Mouse (Mus musculus) small intestine, adult 2 months (tissue): ENCODE results near the gene Ccl2. TPM values are rescaled to one million over a fixed set of nuclear protein-coding genes. Genes with fewer than 3 reads are reported as not detected.

ENCODE experiments used
- H3K27ac ChIP-seq: fragments of 200-500 bp; 2 replicates; pipeline ENCODE4 v1.5.1; 2012; ENCODE audit warnings: low read depth, low read length, control low read depth, inconsistent platforms; ENCODE audit not compliant: insufficient read depth
- H3K27me3 ChIP-seq: fragments of 200-500 bp; 2 replicates; pipeline ENCODE4 v1.6.1; 2012; ENCODE audit warnings: mild to moderate bottlenecking, moderate library complexity, low read length, inconsistent platforms; ENCODE audit not compliant: control insufficient read depth, insufficient read depth
- H3K36me3 ChIP-seq: fragments of 200-500 bp; 2 replicates; pipeline ENCODE4 v1.6.1; 2012; ENCODE audit warnings: mild to moderate bottlenecking, low read length, control low read depth, inconsistent platforms; ENCODE audit not compliant: control insufficient read depth, insufficient read depth
- H3K4me1 ChIP-seq: fragments of 200-500 bp; 2 replicates; pipeline ENCODE4 v1.6.1; 2012; ENCODE audit warnings: low read length, inconsistent platforms, mixed read lengths; ENCODE audit not compliant: control insufficient read depth, insufficient read depth, insufficient read length
- H3K4me3 ChIP-seq: fragments of 200-500 bp; 2 replicates; pipeline ENCODE4 v1.5.1; 2012; ENCODE audit warnings: low read depth, mild to moderate bottlenecking, control low read depth, inconsistent platforms, low read length, moderate library complexity
- CTCF ChIP-seq: fragments of 200-500 bp; IDR thresholded peaks from 2 replicates; pipeline ENCODE4 v1.5.1; 2012; ENCODE audit warnings: low read depth, mild to moderate bottlenecking, control low read depth, inconsistent platforms, low read length, moderate library complexity, mixed read lengths; ENCODE audit not compliant: insufficient replicate concordance, insufficient read length; ENCODE audit errors: extremely low read depth
- POLR2A ChIP-seq: fragments of 200-500 bp; IDR thresholded peaks from 2 replicates; pipeline ENCODE4 v1.6.1; 2012; ENCODE audit warnings: low read depth, mild to moderate bottlenecking, control low read depth, inconsistent platforms, low read length, moderate library complexity
- WGBS: fragments of 180-500 bp; shearing (Covaris S2); methylation state at CpG from one replicate; pipeline ENCODE4 v1.1.7; 2018; 5-methylcytosine and 5-hydroxymethylcytosine counted together
- polyA plus RNA-seq: library from polyadenylated mRNA; depleted of rRNA; stranded (reverse); fragments of >200 nt; gene quantifications from 2 replicates; pipeline ENCODE4 v1.2.3, GENCODE M21; 2012

Gene Ccl2
- polyA plus RNA-seq, 1 experiment = 1.4 TPM

- TF ChIP-seq CTCF (no peak), POLR2A (no peak)
These were observed 486 bp downstream of the Ccl2 start for GRCm38 (mm10) chr11:82035857-82036256.

GRCm38 (mm10) chr11:82038535-82038934 is 3.2 kb downstream of the Ccl2 start, which contains the start of gene Gm17268:
TSS of gene Gm17268 (minus strand) at chr11:82038562.
- Histone ChIP-seq H3K27me3 (no peaks in the 10 kb centered on the region), H3K27ac (no peak within 1 kb of the TSS), H3K4me3 (no peak within 1 kb of the TSS), H3K36me3 (no peaks in the 10 kb centered on the region), H3K4me1 (no peaks in the 10 kb centered on the region)
- TF ChIP-seq CTCF (no peak), POLR2A (no peak)
- 23% methylated on average over 2 of the region's 2 CpGs for WGBS

More at GRCm38 (mm10) chr11:82035857-82036256, 486 bp downstream of the Ccl2 start:
- WGBS = 66% methylated on average over 2 of the region's 2 CpGs
- Histone ChIP-seq H3K27ac (no peak overlapping the region), H3K27me3 (no peaks in the 10 kb centered on the region), H3K36me3 (no peaks in the 10 kb centered on the region), H3K4me1 (peaks cover 5% of the 10 kb centered on the region; the same call in 1 of the 2 replicates), H3K4me3 (no peak overlapping the region)

- Histone ChIP-seq H3K27ac (no peak overlapping the region), H3K27me3 (no peaks in the 10 kb centered on the region), H3K4me1 (no peaks in the 10 kb centered on the region), H3K36me3 (no peaks in the 10 kb centered on the region), H3K4me3 (no peak overlapping the region)
- WGBS = 49% methylated on average over 3 of the region's 3 CpGs
- TF ChIP-seq POLR2A (no peak), CTCF (no peak)
These were observed 3.8 kb downstream of the Ccl2 start for GRCm38 (mm10) chr11:82039132-82039660.

- Histone ChIP-seq H3K27ac (no peak overlapping the region), H3K4me1 (no peaks in the 10 kb centered on the region), H3K4me3 (no peak overlapping the region), H3K36me3 (no peaks in the 10 kb centered on the region), H3K27me3 (no peaks in the 10 kb centered on the region)
- TF ChIP-seq CTCF (no peak), POLR2A (no peak)
- WGBS = 73% methylated on average over 4 of the region's 4 CpGs
These were observed 6.3 kb downstream of the Ccl2 start for GRCm38 (mm10) chr11:82041671-82042080.

- Histone ChIP-seq H3K4me3 (no peak within 1 kb of the TSS), H3K36me3 (no peaks in the 10 kb centered on the region), H3K27ac (no peak within 1 kb of the TSS), H3K4me1 (no peaks in the 10 kb centered on the region), H3K27me3 (no peaks in the 10 kb centered on the region)
- TF ChIP-seq POLR2A (no peak), CTCF (no peak)
- WGBS = 80% methylated on average over 3 of the region's 3 CpGs
These were observed 10.1 kb downstream of the Ccl2 start, which contains the start of gene Ccl7 for GRCm38 (mm10) chr11:82045471-82045870. TSS of gene Ccl7 (plus strand) at chr11:82045712.

GRCm38 (mm10) chr11:82047746-82048415 is 12.5 kb downstream of the Ccl2 start:
- Histone ChIP-seq H3K4me1 (no peaks in the 10 kb centered on the region), H3K27me3 (no peaks in the 10 kb centered on the region), H3K4me3 (no peak overlapping the region), H3K36me3 (no peaks in the 10 kb centered on the region), H3K27ac (no peak overlapping the region)
- 38% methylated on average over 6 of the region's 6 CpGs for WGBS
- TF ChIP-seq CTCF (peak; percentile 30; the same call in 1 of the 2 replicates), POLR2A (no peak)

GRCm38 (mm10) chr11:82053849-82054248 is 18.5 kb downstream of the Ccl2 start:
- no peak overlapping the region for H3K27ac ChIP-seq
- no peaks in the 10 kb centered on the region for H3K27me3 ChIP-seq
- no peaks in the 10 kb centered on the region for H3K4me1 ChIP-seq
- WGBS = 85% methylated on average over 7 of the region's 7 CpGs
- TF ChIP-seq CTCF = no peak
- TF ChIP-seq POLR2A = no peak
- no peaks in the 10 kb centered on the region for H3K36me3 ChIP-seq
- no peak overlapping the region for H3K4me3 ChIP-seq

GRCm38 (mm10) chr11:82057646-82058045 is 22.3 kb downstream of the Ccl2 start, which contains the start of gene Ccl11:
TSS of gene Ccl11 (plus strand) at chr11:82057823.
- Histone ChIP-seq H3K4me1 (no peaks in the 10 kb centered on the region), H3K27me3 (no peaks in the 10 kb centered on the region), H3K4me3 (peak within 1 kb of the TSS; percentile 35), H3K36me3 (no peaks in the 10 kb centered on the region), H3K27ac (peak within 1 kb of the TSS; percentile 24; the same call in 1 of the 2 replicates)
- 69% methylated on average over 6 of the region's 6 CpGs for WGBS
- TF ChIP-seq CTCF (no peak), POLR2A (no peak; the same call in 1 of the 2 replicates)
